Mouse (Mus musculus) kidney, adult 2 months (tissue): Measurements from ENCODE around the gene Bach1.
"Not testable (repeated sequence)": the region's sequence is repeated elsewhere in the genome, so short reads cannot be mapped to it uniquely, and the experiment has no call there.

Experiments
- CTCF ChIP-seq: fragments of 200-500 bp; conservative IDR thresholded peaks from 2 replicates; pipeline ENCODE4 v1.5.1; 2011; ENCODE audit warnings: low read depth, mild to moderate bottlenecking, control low read depth, low read length, moderate library complexity, mixed read lengths; ENCODE audit not compliant: insufficient read depth, insufficient read length
- POLR2A ChIP-seq: fragments of 200-500 bp; IDR thresholded peaks from one replicate; pipeline ENCODE4 v1.6.1; 2011; ENCODE audit warnings: low read depth, low read length, control low read depth

- TF ChIP-seq POLR2A, CTCF: not testable (repeated sequence)
Observed at GRCm38 (mm10) chr16:87688823-87689222, 9.9 kb upstream of the Bach1 start.
